Mouse (Mus musculus) c-Kit-positive CD71-positive TER-119-positive erythroid progenitor cells, embryonic 14.5 days (primary cell): Measurements from ENCODE around the gene Gata1.
"Not testable (repeated sequence)": the region's sequence is repeated elsewhere in the genome, so short reads cannot be mapped to it uniquely, and the experiment has no call there.

Experiments
- DNase-seq: peaks from one replicate; pipeline ENCODE4 v3.0.0-alpha.2; 2013; ENCODE audit warnings: low spot score

The Gata1 gene

GRCm38 (mm10) chrX:7977892-7978291 lies at the start of gene Gata1:
TSS of gene Gata1 (minus strand) at chrX:7978071.
- DNase-seq, result no peak

DNA sequence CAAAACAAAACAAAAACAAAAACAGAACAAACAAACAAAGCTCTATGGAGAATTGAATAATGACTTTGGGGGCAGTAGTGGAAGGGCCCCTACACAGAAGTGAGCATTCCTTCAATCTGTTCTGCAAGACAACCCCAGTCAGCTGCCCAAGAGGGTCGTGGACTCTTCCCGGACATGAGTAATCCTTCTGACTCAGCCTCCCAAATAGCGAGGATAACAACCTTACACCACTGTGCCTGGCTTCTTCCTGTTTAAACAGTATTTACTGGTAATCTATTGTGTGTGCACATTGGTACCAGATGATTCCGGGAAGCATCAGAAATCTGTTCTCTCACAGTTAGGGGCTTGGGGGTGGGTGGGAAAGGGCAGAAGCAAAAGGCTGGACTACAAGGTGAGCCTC lies 48.9 kb upstream of the Gata1 start:
- DNase-seq, result no peak

DNA sequence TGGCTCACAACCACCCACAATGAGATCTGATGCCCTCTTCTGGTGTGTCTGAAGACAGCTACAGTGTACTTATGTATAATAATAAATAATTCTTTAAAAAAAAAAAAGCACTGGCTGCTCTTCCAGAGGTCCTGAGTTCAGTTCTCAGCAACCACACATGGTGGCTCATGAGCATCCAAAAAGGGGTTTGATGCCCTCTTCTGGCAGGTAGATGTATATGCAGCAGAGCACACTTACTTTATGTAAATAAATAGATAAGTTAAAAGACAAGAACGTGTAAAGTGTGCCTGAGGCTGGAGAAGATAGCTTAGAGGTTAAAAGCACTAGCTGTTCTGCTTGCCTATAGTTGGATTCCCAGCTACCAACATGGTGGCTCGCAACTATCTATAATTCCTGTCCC lies 46.9 kb upstream of the Gata1 start:
- no peak for DNase-seq

DNA sequence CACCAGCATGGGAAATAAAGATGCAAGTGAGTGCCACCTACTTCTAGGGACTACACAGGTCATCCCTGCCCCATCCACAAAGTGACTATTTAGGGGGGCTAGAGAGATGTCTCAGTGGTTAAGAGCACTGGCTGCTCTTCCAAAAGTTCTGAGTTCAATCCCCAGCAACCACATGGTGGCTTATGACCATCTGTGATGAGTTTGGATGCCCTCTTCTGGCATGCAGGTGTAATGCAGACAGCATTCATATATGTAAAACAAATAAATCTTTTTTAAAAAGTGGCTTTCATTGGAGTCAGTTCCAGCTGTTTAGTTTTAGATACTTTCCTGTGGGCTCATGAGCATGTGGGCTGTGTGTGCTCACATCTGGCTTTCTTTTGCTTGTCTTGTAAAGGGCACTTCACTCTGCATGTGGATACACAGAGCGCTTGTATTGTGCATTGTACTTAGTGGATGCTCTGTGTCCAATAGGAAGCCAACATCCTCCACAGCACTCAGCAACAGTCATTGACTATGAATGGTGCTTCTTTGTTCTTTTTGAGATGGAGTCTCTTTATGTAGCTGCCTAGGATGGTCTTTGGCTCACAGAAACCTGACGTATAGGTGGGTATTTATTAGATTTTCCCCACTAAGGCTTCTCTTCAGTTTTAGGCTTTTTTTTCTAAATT lies 42.4 kb upstream of the Gata1 start:
- DNase-seq, result no peak

GRCm38 (mm10) chrX:8018286-8018685 lies 40.4 kb upstream of the Gata1 start, which contains the start of gene Glod5:
TSS of gene Glod5 (minus strand) at chrX:8018492.
- no peak for DNase-seq

DNA sequence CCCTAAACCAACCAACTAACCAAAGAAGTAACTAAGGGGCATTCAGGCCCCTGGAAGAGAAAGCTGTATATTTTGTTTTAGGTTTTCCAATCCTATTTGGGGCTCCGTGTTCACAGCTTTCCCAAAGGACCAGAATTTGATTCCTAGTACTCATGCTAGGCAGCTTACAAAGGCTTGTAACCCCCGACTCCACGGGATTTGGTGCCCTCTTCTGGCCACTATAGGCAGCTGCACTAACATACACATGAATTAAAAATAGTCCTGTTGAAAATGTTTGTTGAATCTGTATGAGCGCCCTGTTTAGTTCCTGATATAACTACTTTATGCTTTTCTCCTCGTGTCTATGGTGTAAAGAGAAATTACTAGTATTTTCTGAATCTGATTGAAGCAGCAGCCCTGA lies 39.3 kb upstream of the Gata1 start:
- DNase-seq, result peak; percentile 57

GRCm38 (mm10) chrX:8015675-8016074 lies 37.8 kb upstream of the Gata1 start:
- DNase-seq, result not testable (repeated sequence)

- no peak for DNase-seq
These were observed 35.9 kb upstream of the Gata1 start for GRCm38 (mm10) chrX:8013569-8014314.

GRCm38 (mm10) chrX:8013157-8013556 lies 35.3 kb upstream of the Gata1 start:
- no peak for DNase-seq

DNA sequence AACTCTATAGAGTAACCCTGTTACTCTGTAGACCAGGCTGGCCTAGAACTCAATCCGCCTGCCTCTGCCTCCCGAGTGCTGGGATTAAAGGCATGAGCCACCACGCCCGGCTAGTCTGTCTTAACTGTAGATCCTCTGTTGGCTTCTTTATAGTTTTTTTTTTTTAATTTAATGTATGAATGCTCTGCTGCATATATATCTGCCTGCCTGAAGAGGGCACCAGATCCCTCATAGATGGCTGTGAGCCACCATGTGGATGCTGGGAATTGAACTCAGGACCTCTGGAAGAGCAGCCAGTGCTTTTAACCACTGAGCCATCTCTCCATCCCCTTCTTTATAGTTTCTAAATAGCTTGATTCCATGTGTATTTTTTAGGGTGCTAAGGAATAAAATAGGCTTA lies 31.5 kb upstream of the Gata1 start:
- not testable (repeated sequence) for DNase-seq

DNA sequence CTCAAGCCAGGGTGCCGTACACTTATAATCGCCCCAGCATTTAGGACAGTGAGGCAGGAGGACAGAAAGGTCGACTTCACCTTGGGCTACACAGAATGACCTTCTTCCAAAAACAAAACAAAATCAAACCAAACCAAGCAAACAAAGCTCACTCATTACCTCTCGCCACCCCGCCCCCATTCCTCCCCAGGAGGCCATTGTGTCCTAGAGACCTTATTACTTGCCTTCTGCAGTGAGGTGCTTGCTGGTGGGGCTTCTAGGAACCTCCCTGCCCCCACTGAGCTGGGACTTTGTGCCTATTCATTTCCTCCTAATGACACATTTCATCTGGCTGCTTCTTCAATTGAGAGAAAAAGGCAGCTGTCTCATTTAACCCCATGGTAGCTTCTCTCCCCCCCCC lies 30.7 kb upstream of the Gata1 start:
- no peak for DNase-seq

- DNase-seq, result no peak
These were observed 25.1 kb upstream of the Gata1 start for GRCm38 (mm10) chrX:8002971-8003370.

DNA sequence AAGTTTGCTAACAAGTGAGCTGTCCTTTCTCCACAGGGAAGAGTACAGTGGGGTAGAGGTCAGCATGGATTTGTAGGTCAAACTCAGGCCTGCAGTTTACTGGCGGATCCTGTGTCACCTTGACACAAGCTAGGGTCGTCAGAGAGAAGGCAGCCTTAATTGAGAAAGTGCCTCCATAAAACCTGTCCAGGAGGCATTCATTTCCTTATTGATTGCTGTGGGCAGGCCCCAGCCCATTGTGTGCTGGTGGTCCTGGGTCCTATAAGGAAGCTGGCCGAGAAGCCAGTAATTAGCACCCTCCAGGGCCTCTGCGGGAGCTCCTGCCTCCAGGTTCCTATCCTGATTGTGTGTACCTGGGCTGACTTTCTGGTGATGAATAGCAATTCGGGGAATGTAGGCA lies 24.1 kb upstream of the Gata1 start:
- DNase-seq, result no peak

GRCm38 (mm10) chrX:8000546-8001192 lies 22.8 kb upstream of the Gata1 start:
- DNase-seq, result peak; percentile 40

DNA sequence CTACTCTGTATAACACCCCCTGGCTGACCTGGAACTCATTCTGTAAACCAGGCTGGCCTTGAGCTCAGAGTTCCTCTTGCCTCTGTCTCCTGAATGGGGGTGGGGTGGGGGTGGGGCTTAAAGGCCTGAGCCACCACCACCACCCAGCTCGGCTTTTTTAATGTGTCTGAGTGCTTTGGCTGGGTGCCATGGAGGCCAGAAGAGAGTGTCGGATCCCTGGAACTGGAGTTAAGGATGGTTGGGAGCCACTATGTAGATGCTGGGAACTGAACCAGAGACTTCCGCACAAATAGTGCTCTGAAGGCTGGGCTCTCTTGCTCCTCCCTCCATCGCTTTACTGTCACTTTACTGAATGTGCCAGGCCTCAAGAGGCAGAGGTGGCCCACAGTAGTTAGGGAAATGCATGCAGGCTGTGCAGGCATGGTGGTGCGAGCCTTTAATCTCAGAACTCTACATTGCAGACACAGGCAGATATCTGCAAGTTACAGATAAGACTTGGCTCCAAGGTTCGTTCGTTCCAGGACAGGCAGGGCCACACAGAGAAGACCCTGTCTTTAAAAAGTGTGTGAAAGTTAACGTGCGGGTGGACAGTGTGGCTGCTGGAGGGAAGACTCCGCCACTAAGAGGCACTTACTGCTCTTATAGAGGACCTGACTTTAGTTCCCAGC lies 15.3 kb upstream of the Gata1 start:
- peak; percentile 70 for DNase-seq

- peak; percentile 54 for DNase-seq
These were observed 14.7 kb upstream of the Gata1 start for GRCm38 (mm10) chrX:7992379-7993067.

- DNase-seq, result no peak
These were observed 3.5 kb upstream of the Gata1 start for GRCm38 (mm10) chrX:7981368-7981767.

DNA sequence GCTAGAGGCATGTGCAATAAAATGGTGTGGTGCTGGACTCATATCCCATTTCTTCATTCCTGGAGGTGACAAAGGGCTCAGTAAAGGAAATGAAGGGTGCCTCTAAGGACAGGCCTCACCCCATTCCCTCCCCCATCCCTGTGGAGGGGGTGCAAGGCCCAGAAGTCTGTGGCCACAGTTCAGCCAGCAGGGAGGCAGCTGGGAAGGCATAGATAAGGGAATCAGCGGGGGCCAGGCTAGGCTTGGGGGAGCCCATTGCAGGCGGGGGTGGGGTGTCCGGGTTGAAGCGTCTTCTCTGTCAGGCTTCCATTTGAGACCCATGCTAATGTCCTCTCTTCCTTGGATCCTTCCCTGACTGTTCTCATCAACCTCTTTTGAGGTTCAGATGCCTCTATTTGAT lies 6.6 kb downstream of the Gata1 start:
- DNase-seq, result peak; percentile 88

- no peak for DNase-seq
These were observed 9.0 kb downstream of the Gata1 start for GRCm38 (mm10) chrX:7968899-7969298.

- peak; percentile 56 for DNase-seq
These were observed 9.6 kb downstream of the Gata1 start for GRCm38 (mm10) chrX:7968226-7968625.

- peak; percentile 73 for DNase-seq
These were observed 10.2 kb downstream of the Gata1 start for GRCm38 (mm10) chrX:7967596-7968201.

DNA sequence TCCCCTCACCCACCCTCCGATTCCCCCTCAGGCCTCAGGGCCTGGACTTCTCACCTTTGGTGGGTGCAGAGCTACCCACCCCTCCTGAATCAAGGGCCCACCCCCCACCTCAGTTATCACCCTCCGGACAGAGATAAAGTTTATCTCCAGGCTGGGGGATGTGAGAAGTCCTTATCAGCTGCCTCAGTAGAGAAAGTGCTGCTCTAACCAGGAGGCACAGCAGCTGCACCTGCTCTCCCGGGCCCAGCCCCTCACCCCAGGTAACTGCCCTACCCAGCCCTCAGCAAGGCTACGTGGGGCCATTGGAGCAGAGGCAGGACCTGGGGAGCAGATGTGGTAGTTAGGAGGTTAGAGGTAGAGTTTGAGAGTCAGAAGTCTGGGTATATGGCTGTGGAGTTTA lies 11.7 kb downstream of the Gata1 start:
- no peak for DNase-seq
